9 mouse cellular contexts compared by ENCODE assay signal in the genomic region with DNA sequence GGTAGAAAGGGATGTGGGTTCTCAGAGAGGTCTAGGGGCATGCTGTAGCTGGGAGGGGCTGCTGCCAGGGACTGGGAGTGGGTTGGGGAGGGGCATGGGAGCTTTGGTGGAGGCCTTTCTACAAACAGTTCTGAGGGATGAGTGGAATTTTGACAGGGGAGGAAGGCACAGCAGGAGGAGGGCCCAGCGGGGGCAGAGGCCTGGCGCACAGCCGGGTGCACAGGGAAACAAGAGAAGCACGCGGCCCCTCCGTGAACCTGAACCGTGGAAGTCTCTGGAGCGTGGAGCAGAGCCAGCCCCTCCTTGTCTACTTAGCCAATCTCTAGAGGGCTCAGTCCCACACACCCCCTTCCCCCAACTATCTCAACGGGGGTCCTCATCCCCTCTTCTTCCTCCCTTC. TPM values are rescaled to one million over a fixed set of nuclear protein-coding genes. Genes with fewer than 3 reads are reported as not detected.
DNase-seq lines count a peak whose midpoint lies in the region; ATAC-seq lines count a peak whose summit lies in the region.
"Had no signal": no experiment of that assay in that cellular context is flagged by ENCODE, and none has a peak within 500 bp of the region (broad histone marks: within the 10 kb centered on the region; RNA-seq: fewer than 3 reads in every experiment).

No protein-coding gene starts in this region.

- no peaks in the 10 kb centered on the region for H3K9me3 ChIP-seq in hindbrain, embryonic 10.5 days
- no peaks in the 10 kb centered on the region for H3K9me3 ChIP-seq in limb, embryonic 11.5 days (ENCODE audit: control insufficient read depth, low read length)

- peak overlapping the region; percentile 27; the same call in 1 of the 2 replicates for H3K4me2 ChIP-seq in limb, embryonic 11.5 days (ENCODE audit: low read depth, severe bottlenecking)

- intact Hi-C loops in heart, postnatal 25 days (cut with DNase I), result no loop called here

- peak overlapping the region; percentile 27 for H3K4me3 ChIP-seq in hindbrain, embryonic 10.5 days
- no peak overlapping the region for H3K4me3 ChIP-seq in limb, embryonic 11.5 days (ENCODE audit: low read depth, low read length)

- H3K4me1 ChIP-seq in hindbrain, embryonic 10.5 days (replicated peaks), result peaks cover 99% of the 10 kb centered on the region
- peaks cover 78% of the 10 kb centered on the region for H3K4me1 ChIP-seq in limb, embryonic 11.5 days (ENCODE audit: control insufficient read depth, insufficient read depth, low read length)

- peak; percentile 93 for DNase-seq in heart, adult 11 months
- DNase-seq in heart, postnatal 25 days (ENCODE audit: low spot score), result no peak
- DNase-seq in embryo, embryonic 11.5 days (ENCODE audit: low read depth, low spot score), result peak; percentile 41
- DNase-seq in hindbrain, embryonic 10.5 days (ENCODE audit: low spot score), result peak; percentile 49
- peak; percentile 53 for DNase-seq in limb, embryonic 11.5 days (ENCODE audit: low spot score)
- DNase-seq in ovary, postnatal 14 days (ENCODE audit: low spot score), result peak; percentile 53
- DNase-seq in spleen, postnatal 36 days (ENCODE audit: low spot score in 2 of 2), result no peak
- DNase-seq in B cell, adult 2 months, result no peak

- H3K27ac ChIP-seq in hindbrain, embryonic 10.5 days, result peak overlapping the region; percentile 81
- peak overlapping the region; percentile 68 for H3K27ac ChIP-seq in limb, embryonic 11.5 days (replicated peaks; ENCODE audit: low read depth, low read length)

- 3% methylated on average over 9 of the region's 9 CpGs for WGBS in hindbrain, embryonic 10.5 days
- WGBS in limb, embryonic 11.5 days, result 5% methylated on average over 9 of the region's 9 CpGs

- H3K27me3 ChIP-seq in hindbrain, embryonic 10.5 days (ENCODE audit: insufficient read depth, poor library complexity, severe bottlenecking), result peaks cover 90% of the 10 kb centered on the region
- peaks cover 12% of the 10 kb centered on the region for H3K27me3 ChIP-seq in limb, embryonic 11.5 days (ENCODE audit: control insufficient read depth, insufficient read depth, low read length)

- no peaks in the 10 kb centered on the region for H3K36me3 ChIP-seq in hindbrain, embryonic 10.5 days
- no peaks in the 10 kb centered on the region for H3K36me3 ChIP-seq in limb, embryonic 11.5 days (ENCODE audit: control insufficient read depth, insufficient read depth, low read length)

- ATAC-seq in limb, embryonic 11.5 days (ENCODE audit: insufficient number of reproducible peaks, low FRiP score, low TSS enrichment, low read depth), result 0 out of 2 replicates have a peak, but pooled peaks have one; percentile 33

- peak overlapping the region; percentile 12; the same call in 1 of the 2 replicates for H3K9ac ChIP-seq in limb, embryonic 11.5 days (ENCODE audit: low read length)

RNA-seq across cellular contexts. Expression of gene Flrt1, which starts 30.0 kb away (rescaled TPM):
- total RNA-seq in heart, postnatal 25 days (2021), result 1 to 10 TPM; 1.1 to 1.4 TPM
- polyA plus RNA-seq in hindbrain, embryonic 10.5 days (2016; fragmentation: Nextera tagmentation; extraction: Ambion mirVana), result 3.1 and 4.0 TPM in 2 replicates
- 3.0 and 3.9 TPM in 2 replicates for polyA plus RNA-seq in limb, embryonic 11.5 days (2014; fragmentation: Nextera tagmentation; extraction: Ambion mirVana)
- total RNA-seq: common myeloid progenitor, adult 5-6 weeks had no signal

Comparison
In these comparisons a context has a peak if more than half of its experiments do, and no peak if none do; other contexts are left out.
1. DNase-seq: peak in heart, adult 11 months (single experiment), embryo, embryonic 11.5 days (single experiment), hindbrain, embryonic 10.5 days (single experiment), limb, embryonic 11.5 days (single experiment) and ovary, postnatal 14 days (single experiment); none in heart, postnatal 25 days (single experiment), spleen, postnatal 36 days (0 of 2) and B cell, adult 2 months (0 of 2).